Mouse (Mus musculus) midbrain, embryonic 16.5 days (tissue): ENCODE results near the gene Plekhm1. TPM values are rescaled to one million over a fixed set of nuclear protein-coding genes. Genes with fewer than 3 reads are reported as not detected.

Experiments used
- ATAC-seq: fragments of 200-750 bp; cut with Nextera tagmentation; 2 replicates; pipeline ENCODE4 v1.8.0; 2017; ENCODE audit warnings: moderate TSS enrichment
- H3K27ac ChIP-seq: fragments of 300-500 bp; sonication (generic); 2 replicates; pipeline ENCODE4 v1.5.1; 2014; ENCODE audit warnings: mild to moderate bottlenecking, low read length, mixed read lengths
- H3K27me3 ChIP-seq: fragments of 300-500 bp; sonication (generic); 2 replicates; pipeline ENCODE4 v1.6.1; 2014; ENCODE audit warnings: low read depth, low read length, mixed read lengths; ENCODE audit not compliant: control insufficient read depth, insufficient read depth
- H3K36me3 ChIP-seq: fragments of 300-500 bp; sonication (generic); 2 replicates; pipeline ENCODE4 v1.6.1; 2014; ENCODE audit warnings: mild to moderate bottlenecking, low read length, moderate library complexity, mixed read lengths; ENCODE audit not compliant: control insufficient read depth, insufficient read depth
- H3K4me1 ChIP-seq: fragments of 300-500 bp; sonication (generic); 2 replicates; pipeline ENCODE4 v1.6.1; 2014; ENCODE audit warnings: mild to moderate bottlenecking, low read length, mixed read lengths; ENCODE audit not compliant: control insufficient read depth, insufficient read depth
- H3K4me2 ChIP-seq: fragments of 300-500 bp; sonication (generic); 2 replicates; pipeline ENCODE4 v1.6.1; 2014; ENCODE audit warnings: mild to moderate bottlenecking, low read length, mixed read lengths
- H3K4me3 ChIP-seq: fragments of 300-500 bp; sonication (generic); 2 replicates; pipeline ENCODE4 v1.5.1; 2014; ENCODE audit warnings: low read depth, mild to moderate bottlenecking, low read length, moderate library complexity, mixed read lengths
- H3K9ac ChIP-seq: fragments of 300-500 bp; sonication (generic); 2 replicates; pipeline ENCODE4 v1.6.1; 2014; ENCODE audit warnings: low read depth, low read length, mixed read lengths
- H3K9me3 ChIP-seq: fragments of 300-500 bp; sonication (generic); replicated peaks from 2 replicates; pipeline ENCODE4 v1.6.1; 2014; ENCODE audit warnings: mild to moderate bottlenecking, low read length, mixed read lengths; ENCODE audit not compliant: control insufficient read depth, poor library complexity, severe bottlenecking
- WGBS: fragments of 180-500 bp; shearing (Covaris S2); extraction: QIAGEN DNeasy Blood & Tissue Kit; methylation state at CpG from one replicate; pipeline ENCODE4 v1.1.7; 2014; 5-methylcytosine and 5-hydroxymethylcytosine counted together
- polyA plus RNA-seq: library from polyadenylated mRNA; unstranded; fragments of >200 nt; fragmentation: Nextera tagmentation; extraction: Ambion mirVana; gene quantifications from 2 replicates; pipeline ENCODE4 v1.2.1, GENCODE M21; 2015

The Plekhm1 gene
- polyA plus RNA-seq, 1 experiment from 2014 or later: 8.9 TPM

DNA sequence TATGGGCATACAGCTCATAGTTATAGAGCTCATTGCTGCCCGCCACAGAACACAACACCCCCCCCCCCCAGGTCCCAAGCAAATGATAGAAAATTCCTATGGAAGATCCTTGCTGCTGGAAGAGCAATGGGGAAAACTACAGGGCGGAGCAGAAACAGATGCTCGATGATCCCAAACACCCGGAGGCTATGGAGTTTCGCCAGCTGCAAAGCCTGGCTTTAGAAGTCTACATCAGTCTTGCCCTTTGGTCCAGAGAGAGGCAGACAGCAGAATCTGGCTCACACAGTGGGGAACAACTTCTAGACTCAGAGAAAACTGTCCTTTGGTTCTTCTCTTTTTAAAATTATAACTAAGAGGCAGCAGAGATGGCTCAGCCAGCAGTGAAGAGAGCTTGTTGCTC is 76.9 kb downstream of the Plekhm1 start:
- peaks cover 19% of the 10 kb centered on the region for H3K27me3 ChIP-seq

GRCm38 (mm10) chr11:103334925-103335324 is 77.6 kb downstream of the Plekhm1 start:
- no peak for ATAC-seq
- H3K4me1 ChIP-seq: no peaks in the 10 kb centered on the region; the same call in 1 of the 2 replicates
- no peak overlapping the region for H3K27ac ChIP-seq
- H3K4me2 ChIP-seq: no peak overlapping the region
- H3K36me3 ChIP-seq: no peaks in the 10 kb centered on the region
- WGBS: 86% methylated on average over 9 of the region's 9 CpGs
- no peak overlapping the region for H3K4me3 ChIP-seq
- peaks cover 19% of the 10 kb centered on the region for H3K27me3 ChIP-seq
- H3K9ac ChIP-seq: no peak overlapping the region
- no peaks in the 10 kb centered on the region for H3K9me3 ChIP-seq

More for the DNA sequence above, 76.9 kb downstream of the Plekhm1 start:
- no peaks in the 10 kb centered on the region; the same call in 1 of the 2 replicates for H3K4me1 ChIP-seq
- no peak overlapping the region for H3K4me3 ChIP-seq
- H3K4me2 ChIP-seq: no peak overlapping the region
- no peaks in the 10 kb centered on the region for H3K9me3 ChIP-seq
- no peak overlapping the region for H3K27ac ChIP-seq
- WGBS: 88% methylated on average over 5 of the region's 5 CpGs
- no peak for ATAC-seq
- no peaks in the 10 kb centered on the region for H3K36me3 ChIP-seq
- no peak overlapping the region for H3K9ac ChIP-seq

GRCm38 (mm10) chr11:103333719-103334398 is 78.6 kb downstream of the Plekhm1 start:
- Histone ChIP-seq H3K9ac (peak overlapping the region; percentile 44; the same call in 1 of the 2 replicates), H3K4me3 (peak overlapping the region; percentile 22), H3K27ac (no peak overlapping the region), H3K36me3 (no peaks in the 10 kb centered on the region), H3K27me3 (peaks cover 19% of the 10 kb centered on the region), H3K4me2 (peak overlapping the region; percentile 46), H3K4me1 (no peaks in the 10 kb centered on the region; the same call in 1 of the 2 replicates), H3K9me3 (no peaks in the 10 kb centered on the region)
- ATAC-seq: peak; percentile 26; the same call in 1 of the 2 replicates
- WGBS: 13% methylated on average over 40 of the region's 40 CpGs

DNA sequence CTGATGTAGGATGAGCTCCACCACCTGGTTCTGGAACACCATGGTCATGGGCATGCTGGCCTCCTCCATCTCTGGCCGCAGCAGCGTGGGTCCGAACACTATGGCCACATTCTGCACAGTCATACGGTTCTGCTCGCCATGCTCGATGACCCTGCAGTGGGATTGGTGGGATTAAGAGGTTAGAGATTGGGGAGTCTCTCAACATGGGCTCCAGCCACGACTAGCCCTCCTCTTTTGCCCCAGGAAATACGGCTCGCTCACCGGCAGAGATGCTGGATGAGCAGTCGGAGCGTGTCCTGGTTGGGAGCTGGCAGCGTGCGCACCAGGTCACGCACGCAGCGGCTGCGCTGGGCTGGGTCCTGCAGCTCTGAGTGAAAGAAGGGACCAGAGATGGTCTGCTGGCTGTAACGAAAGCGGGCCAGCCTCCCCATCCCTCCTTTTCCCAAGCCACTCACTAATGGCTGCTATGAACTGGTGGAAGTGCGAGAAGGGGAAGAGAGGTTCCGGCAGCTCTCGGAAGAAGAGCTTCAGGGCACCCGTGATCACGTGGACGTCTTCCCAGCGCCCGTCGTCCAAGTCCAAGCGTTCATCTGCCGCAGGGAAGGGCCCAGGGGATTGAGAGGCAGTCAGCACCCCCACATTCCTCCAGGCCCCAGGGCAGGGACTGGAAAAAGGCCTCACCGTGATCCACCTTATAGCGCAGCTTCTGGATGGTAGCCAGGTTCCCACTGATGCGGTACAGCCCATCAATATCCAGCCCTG is 79.4 kb downstream of the Plekhm1 start:
- peak overlapping the region; percentile 22 for H3K4me3 ChIP-seq
- 0 out of 2 replicates have a peak overlapping the region, but pooled peaks have one; percentile 23 for H3K9ac ChIP-seq
- no peaks in the 10 kb centered on the region for H3K36me3 ChIP-seq
- no peak overlapping the region for H3K27ac ChIP-seq
- no peaks in the 10 kb centered on the region; the same call in 1 of the 2 replicates for H3K4me1 ChIP-seq
- ATAC-seq: peak; percentile 55
- peak overlapping the region; percentile 46 for H3K4me2 ChIP-seq
- WGBS: 27% methylated on average over 34 of the region's 34 CpGs
- peaks cover 19% of the 10 kb centered on the region for H3K27me3 ChIP-seq
- H3K9me3 ChIP-seq: no peaks in the 10 kb centered on the region

- peaks cover 19% of the 10 kb centered on the region for H3K27me3 ChIP-seq
- no peaks in the 10 kb centered on the region; the same call in 1 of the 2 replicates for H3K4me1 ChIP-seq
- no peak overlapping the region for H3K27ac ChIP-seq
- H3K4me2 ChIP-seq: peak overlapping the region; percentile 46
- ATAC-seq: peak; percentile 61; the same call in 1 of the 2 replicates
- 0 out of 2 replicates have a peak overlapping the region, but pooled peaks have one; percentile 23 for H3K9ac ChIP-seq
- 24% methylated on average over 18 of the region's 18 CpGs for WGBS
- H3K36me3 ChIP-seq: no peaks in the 10 kb centered on the region
- peak overlapping the region; percentile 22 for H3K4me3 ChIP-seq
- H3K9me3 ChIP-seq: no peaks in the 10 kb centered on the region
Observed at GRCm38 (mm10) chr11:103332186-103332889, 80.1 kb downstream of the Plekhm1 start.

GRCm38 (mm10) chr11:103331502-103332185 is 80.8 kb downstream of the Plekhm1 start:
- Histone ChIP-seq H3K4me3 (no peak overlapping the region), H3K9ac (no peak overlapping the region), H3K27me3 (peaks cover 19% of the 10 kb centered on the region), H3K4me1 (no peaks in the 10 kb centered on the region; the same call in 1 of the 2 replicates), H3K36me3 (no peaks in the 10 kb centered on the region), H3K4me2 (no peak overlapping the region), H3K27ac (no peak overlapping the region), H3K9me3 (no peaks in the 10 kb centered on the region)
- 95% methylated on average over 10 of the region's 10 CpGs for whole genome bisulfite sequencing
- no peak for ATAC-seq

- Histone ChIP-seq H3K27me3 (peaks cover 19% of the 10 kb centered on the region), H3K4me3 (no peak overlapping the region), H3K9ac (no peak overlapping the region), H3K4me2 (no peak overlapping the region), H3K36me3 (no peaks in the 10 kb centered on the region), H3K9me3 (no peaks in the 10 kb centered on the region), H3K4me1 (no peaks in the 10 kb centered on the region; the same call in 1 of the 2 replicates), H3K27ac (no peak overlapping the region)
- no peak for ATAC-seq
- WGBS: 58% methylated on average over 7 of the region's 7 CpGs
Observed at GRCm38 (mm10) chr11:103330651-103331319, 81.7 kb downstream of the Plekhm1 start.

GRCm38 (mm10) chr11:103326950-103327349 is 85.5 kb downstream of the Plekhm1 start:
- no peak for ATAC-seq
- 7% methylated on average over 5 of the region's 5 CpGs for WGBS
- Histone ChIP-seq H3K27ac (no peak overlapping the region), H3K4me1 (peaks cover 6% of the 10 kb centered on the region; the same call in 1 of the 2 replicates), H3K4me3 (no peak overlapping the region), H3K27me3 (peaks cover under 1% of the 10 kb centered on the region; the same call in 1 of the 2 replicates), H3K9me3 (no peaks in the 10 kb centered on the region), H3K9ac (no peak overlapping the region), H3K4me2 (no peak overlapping the region), H3K36me3 (no peaks in the 10 kb centered on the region)
